Mouse (Mus musculus) cerebellum, adult 8-10 months (tissue): ENCODE results near the gene Ndufa3.
A peak's percentile ranks its signal among the peaks of the same experiment; 100 is the strongest.

Experiments
- DNase-seq: peaks from one replicate; pipeline ENCODE4 v3.0.0; 2022

The Ndufa3 gene

GRCm38 (mm10) chr7:3611006-3611405 is 6.2 kb upstream of the Ndufa3 start:
- no peak for DNase-seq

GRCm38 (mm10) chr7:3614021-3614420 is 3.2 kb upstream of the Ndufa3 start:
- no peak for DNase-seq

DNA sequence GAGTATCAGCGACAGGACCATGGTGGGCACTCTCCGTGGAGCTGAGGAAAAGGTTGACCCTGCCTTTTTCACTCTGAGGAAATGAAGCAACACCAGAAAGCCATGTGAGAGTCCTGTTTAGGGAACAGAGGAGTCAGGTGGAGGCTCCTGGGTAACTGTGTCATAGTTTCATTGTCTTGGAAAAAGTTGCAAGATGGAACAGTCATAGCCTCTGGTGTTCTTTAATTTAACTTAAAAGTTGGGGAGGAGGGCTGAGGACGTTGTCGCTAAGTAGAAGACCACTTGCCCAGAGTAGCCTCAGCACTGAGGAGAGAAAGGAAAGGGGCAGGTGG is 1.1 kb upstream of the Ndufa3 start, which contains the start of gene Oscar:
Gene Oscar, minus strand, starts transcription at position 101 of the 332 bp plus-strand sequence.
- no peak for DNase-seq

- no peak for DNase-seq
Measured at GRCm38 (mm10) chr7:3616389-3617241, 558 bp upstream of the Ndufa3 start.

DNA sequence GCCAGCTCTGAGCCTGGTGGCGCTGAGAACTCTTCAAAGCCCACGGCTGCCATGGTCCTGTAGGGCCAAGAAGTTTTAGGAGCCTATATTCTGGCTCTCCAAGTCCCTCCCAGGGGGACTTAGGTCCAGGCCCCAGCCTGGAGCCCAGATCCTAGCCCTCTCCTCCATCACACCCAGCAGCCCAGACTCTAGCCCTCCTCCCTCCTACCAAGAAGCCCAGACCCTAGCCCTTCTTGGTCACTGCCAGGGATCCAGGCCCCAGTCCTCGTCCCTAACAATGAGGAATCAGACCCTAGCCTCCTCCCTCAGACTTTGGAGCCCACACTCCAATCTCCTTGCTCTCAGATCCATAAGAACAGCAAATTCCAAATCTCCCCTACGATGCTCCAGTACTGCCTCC is 11.9 kb downstream of the Ndufa3 start:
- DNase-seq: peak; percentile 40

- peak; percentile 94 for DNase-seq
Measured at GRCm38 (mm10) chr7:3629543-3630477, 12.6 kb downstream of the Ndufa3 start, which contains the start of the genes Tfpt and Prpf31. Tfpt (minus strand) TSS chr7:3629929. Prpf31 (plus strand) TSS chr7:3629985.

DNA sequence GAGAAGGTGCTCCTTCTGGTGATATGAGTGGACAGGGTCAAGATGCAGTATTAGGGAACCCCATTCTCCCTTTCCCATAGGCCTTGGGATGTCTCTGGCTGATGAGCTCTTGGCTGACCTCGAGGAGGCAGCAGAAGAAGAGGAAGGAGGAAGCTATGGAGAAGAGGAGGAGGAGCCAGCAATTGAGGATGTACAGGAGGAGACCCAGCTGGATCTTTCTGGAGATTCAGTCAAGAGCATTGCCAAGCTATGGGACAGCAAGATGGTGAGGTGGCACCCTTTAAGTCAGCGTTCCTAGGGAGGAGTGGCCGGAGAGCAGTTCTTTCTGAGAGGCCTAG is 13.3 kb downstream of the Ndufa3 start:
- no peak for DNase-seq

DNA sequence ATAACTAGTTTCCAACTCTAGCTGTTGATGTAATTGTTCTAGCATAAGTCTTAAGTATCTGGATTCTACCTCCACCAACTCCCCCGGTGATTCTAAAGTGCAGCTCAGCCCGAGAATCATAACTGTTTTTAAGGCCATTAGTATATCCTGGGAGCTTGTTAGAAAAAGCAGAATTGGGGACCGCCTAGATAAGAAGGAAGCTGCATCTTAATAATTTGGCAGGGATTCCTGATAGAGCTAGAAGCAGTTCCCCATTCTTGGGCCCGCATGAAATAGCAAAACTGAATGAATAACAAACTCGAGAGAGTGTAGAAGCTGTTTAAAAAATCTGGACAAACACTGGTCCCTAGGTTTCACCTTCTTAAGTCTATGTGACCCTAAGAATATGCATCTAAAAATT is 26.2 kb downstream of the Ndufa3 start:
- no peak for DNase-seq

GRCm38 (mm10) chr7:3643843-3644242 is 26.7 kb downstream of the Ndufa3 start:
- no peak for DNase-seq

GRCm38 (mm10) chr7:3644348-3644671 is 27.1 kb downstream of the Ndufa3 start:
- no peak for DNase-seq

GRCm38 (mm10) chr7:3644672-3645487 is 27.7 kb downstream of the Ndufa3 start, which contains the start of gene Cnot3:
Cnot3 (plus strand) TSS chr7:3645268.
- peak; percentile 98 for DNase-seq

GRCm38 (mm10) chr7:3645488-3646025 is 28.4 kb downstream of the Ndufa3 start:
- no peak for DNase-seq

DNA sequence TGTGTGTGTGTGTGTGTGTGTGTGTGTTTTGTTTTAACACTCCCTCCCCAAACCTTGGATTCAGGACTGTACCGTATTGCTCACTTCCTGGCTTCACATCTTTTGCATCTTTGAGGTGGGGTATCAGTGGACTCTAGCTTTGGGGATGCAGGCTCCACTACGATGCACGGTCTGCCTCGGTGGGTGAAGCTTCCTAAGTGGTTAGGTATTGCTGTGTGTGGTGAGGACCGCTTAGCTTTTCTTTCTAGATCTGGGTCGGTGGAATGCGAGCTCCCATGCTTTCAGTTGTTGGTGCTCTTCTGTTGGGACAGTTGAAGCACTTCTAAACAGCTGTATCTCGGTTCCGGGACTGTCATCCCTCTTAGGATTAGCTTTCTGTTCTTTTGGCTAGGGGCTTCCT is 29.0 kb downstream of the Ndufa3 start:
- DNase-seq: no peak

- no peak for DNase-seq
Measured at GRCm38 (mm10) chr7:3646641-3647040, 29.5 kb downstream of the Ndufa3 start.

DNA sequence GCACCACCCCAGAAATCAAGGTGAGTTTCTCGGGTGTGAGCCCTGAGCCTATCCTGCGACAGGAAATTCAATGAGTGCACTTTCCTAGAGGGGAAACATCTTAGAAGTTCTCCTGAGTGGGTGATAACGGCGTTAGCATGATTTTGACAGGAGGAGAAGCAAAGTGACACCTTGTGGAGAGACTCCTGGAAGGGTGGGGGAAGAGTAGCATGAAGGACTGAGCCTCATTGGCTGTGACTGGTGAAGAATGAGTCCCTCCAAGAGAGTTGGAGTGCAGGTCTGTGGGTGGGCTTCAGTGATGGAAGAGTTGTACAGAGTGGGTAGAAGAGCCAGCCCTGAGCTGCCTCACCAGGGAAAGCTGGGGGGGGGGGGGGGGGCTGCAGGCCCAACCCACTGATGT is 39.8 kb downstream of the Ndufa3 start:
- no peak for DNase-seq

DNA sequence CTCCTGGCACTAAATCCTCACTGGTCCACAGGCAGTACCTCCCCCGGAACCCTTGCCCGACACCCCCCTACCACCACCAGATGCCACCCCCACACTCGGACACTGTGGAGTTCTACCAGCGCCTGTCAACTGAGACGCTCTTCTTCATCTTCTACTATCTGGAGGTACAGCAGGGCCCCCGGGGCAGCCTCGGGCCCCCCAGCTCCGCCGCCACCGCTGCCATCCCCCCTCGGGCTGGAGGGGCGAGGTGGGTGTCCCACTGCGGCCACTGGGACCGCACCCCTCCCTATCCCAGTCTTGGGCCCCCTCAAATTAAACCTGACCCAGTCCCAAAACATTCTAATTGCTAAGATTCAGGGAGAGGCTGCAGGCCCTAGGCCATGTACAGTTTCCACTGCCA is 41.4 kb downstream of the Ndufa3 start:
- no peak for DNase-seq

DNA sequence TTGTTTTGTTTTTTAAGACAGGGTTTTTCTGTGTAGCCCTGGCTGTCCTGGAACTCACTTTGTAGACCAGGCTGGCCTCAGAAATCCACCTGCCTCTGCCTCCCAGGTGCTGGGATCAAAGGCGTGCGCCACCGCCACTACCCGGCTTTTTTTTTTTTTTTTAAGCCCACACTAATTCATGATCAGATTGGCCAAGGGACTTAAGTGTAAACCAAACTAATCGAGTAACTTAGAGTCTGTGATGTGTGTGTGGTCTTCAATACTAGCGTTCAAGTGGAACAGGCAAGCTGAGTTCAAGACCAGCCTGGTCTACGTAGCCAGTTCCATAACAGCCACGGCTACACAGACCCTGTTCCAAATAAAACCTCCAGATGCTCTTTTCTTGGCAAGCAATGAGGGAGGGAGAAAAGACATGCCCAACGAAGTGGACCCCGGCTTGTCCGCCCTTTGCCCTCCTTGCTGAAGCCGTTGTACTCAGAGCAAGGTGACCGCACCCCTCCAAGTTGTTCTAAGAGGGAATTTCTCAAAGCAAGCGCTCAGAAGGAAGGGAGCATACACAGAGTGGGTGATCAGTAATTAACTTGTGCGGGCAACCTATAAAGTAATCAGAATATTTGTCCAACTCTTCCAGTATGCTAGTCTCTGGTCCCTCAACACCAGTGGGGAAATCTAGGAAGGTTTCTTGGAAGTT is 47.5 kb downstream of the Ndufa3 start:
- DNase-seq: no peak

- peak; percentile 95 for DNase-seq
Measured at GRCm38 (mm10) chr7:3665215-3666114, 48.3 kb downstream of the Ndufa3 start, which contains the start of gene Leng1. Leng1 (minus strand) TSS chr7:3665840.

GRCm38 (mm10) chr7:3666921-3667391 is 49.8 kb downstream of the Ndufa3 start:
- DNase-seq: no peak
